Mouse (Mus musculus) cerebellum, postnatal 36 days (tissue): Measurements from ENCODE around the gene Htra3.

ENCODE experiments used
- DNase-seq, 2 experiments: peaks; one replicate each; pipeline ENCODE4 v3.0.0; 2021 to 2022; ENCODE audit warnings: mixed read lengths in 2 of 2

The Htra3 gene

GRCm38 (mm10) chr5:35691246-35691645 is 11.7 kb upstream of the Htra3 start:
- no peak for DNase-seq

- DNase-seq = peak in 1 of 2 experiments; percentile 13
These were observed 11.0 kb upstream of the Htra3 start for GRCm38 (mm10) chr5:35690485-35691165.

- no peak for DNase-seq
These were observed 9.8 kb upstream of the Htra3 start for GRCm38 (mm10) chr5:35689374-35689773.

- no peak for DNase-seq
These were observed 9.3 kb upstream of the Htra3 start for GRCm38 (mm10) chr5:35688851-35689250.

GRCm38 (mm10) chr5:35687098-35687497 is 7.5 kb upstream of the Htra3 start:
- no peak for DNase-seq

- DNase-seq = no peak
These were observed 6.8 kb upstream of the Htra3 start for GRCm38 (mm10) chr5:35686336-35686735.

GRCm38 (mm10) chr5:35685079-35685478 is 5.5 kb upstream of the Htra3 start:
- DNase-seq = no peak

GRCm38 (mm10) chr5:35680958-35681357 is 1.4 kb upstream of the Htra3 start:
- DNase-seq = no peak

- DNase-seq = no peak
These were observed 2.6 kb downstream of the Htra3 start for GRCm38 (mm10) chr5:35676964-35677363.

GRCm38 (mm10) chr5:35674081-35674555 is 5.5 kb downstream of the Htra3 start:
- DNase-seq = no peak

GRCm38 (mm10) chr5:35673086-35673485 is 6.5 kb downstream of the Htra3 start:
- DNase-seq = no peak

- DNase-seq = no peak
These were observed 7.0 kb downstream of the Htra3 start for GRCm38 (mm10) chr5:35672581-35672980.

GRCm38 (mm10) chr5:35671474-35671891 is 8.1 kb downstream of the Htra3 start:
- DNase-seq = peak; percentile 31 to 36

GRCm38 (mm10) chr5:35670412-35670801 is 9.2 kb downstream of the Htra3 start:
- DNase-seq = no peak

- no peak for DNase-seq
These were observed 9.7 kb downstream of the Htra3 start for GRCm38 (mm10) chr5:35669747-35670411.

- no peak for DNase-seq
These were observed 13.4 kb downstream of the Htra3 start for GRCm38 (mm10) chr5:35666152-35666551.

GRCm38 (mm10) chr5:35662021-35662545 is 17.5 kb downstream of the Htra3 start:
- DNase-seq = no peak

- no peak for DNase-seq
These were observed 18.4 kb downstream of the Htra3 start for GRCm38 (mm10) chr5:35661210-35661609.

GRCm38 (mm10) chr5:35659503-35659902 is 20.1 kb downstream of the Htra3 start:
- no peak for DNase-seq

GRCm38 (mm10) chr5:35655753-35656485 is 23.7 kb downstream of the Htra3 start:
- no peak for DNase-seq

GRCm38 (mm10) chr5:35653743-35654395 is 25.7 kb downstream of the Htra3 start:
- DNase-seq = no peak

GRCm38 (mm10) chr5:35652872-35653271 is 26.7 kb downstream of the Htra3 start:
- DNase-seq = no peak

- DNase-seq = no peak
These were observed 27.3 kb downstream of the Htra3 start for GRCm38 (mm10) chr5:35652319-35652718.
